Mouse (Mus musculus): ENCODE measurements at regions not wholly inside any gene's neighbourhood (a gene's known extent, or its start where the extent isn't known, plus 50 kb on each side); places are given as distances from the start of the nearest gene placed in this dataset.

DNA sequence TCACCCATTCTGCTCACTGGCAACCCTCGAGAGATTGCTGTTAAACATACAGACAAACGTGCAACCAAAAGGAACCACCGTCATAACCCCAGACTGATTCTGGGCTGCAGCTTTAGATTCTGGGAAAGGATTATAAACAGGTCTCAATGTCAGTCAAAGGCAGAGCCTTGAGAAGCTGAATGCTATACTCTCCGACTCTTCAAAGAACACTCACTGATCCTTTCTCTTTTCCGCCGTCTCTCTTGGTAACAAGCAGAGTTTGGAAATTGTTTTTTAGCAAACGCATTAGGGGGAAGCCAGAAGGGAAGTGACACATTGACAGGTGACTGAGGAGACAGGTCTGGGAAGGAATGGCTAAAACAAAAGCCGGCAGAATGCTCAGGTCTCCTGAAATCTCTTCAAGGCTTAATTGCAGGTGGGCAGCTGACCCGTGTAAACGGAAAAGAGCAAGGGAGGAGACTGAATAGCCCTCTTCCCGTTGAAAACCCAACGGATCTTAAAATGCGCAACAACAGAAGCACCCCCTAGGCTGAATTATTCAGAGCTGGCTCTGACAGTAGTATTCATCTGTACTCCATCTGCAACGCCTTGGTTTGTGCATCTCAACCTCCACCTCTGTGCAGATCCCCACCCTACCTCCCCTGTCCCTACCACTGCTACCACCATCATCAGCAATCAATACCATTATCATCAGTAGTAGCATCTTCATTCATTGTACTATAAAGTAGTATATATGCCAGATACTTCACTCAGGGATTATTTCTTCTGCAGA, 219.6 kb downstream of the Tmem38b start:
- TF ChIP-seq CTCF (IDR thresholded peaks at IDR 0.05; ENCODE audit: borderline replicate concordance, extremely low read depth, insufficient read depth, insufficient read length) (no peak), POLR2A (IDR thresholded peaks at IDR 0.05; ENCODE audit: borderline replicate concordance, extremely low read depth, insufficient read depth, insufficient read length, poor library complexity, severe bottlenecking) (no peak)
- peak; percentile 60 for DNase-seq (ENCODE audit: low read depth)

DNA sequence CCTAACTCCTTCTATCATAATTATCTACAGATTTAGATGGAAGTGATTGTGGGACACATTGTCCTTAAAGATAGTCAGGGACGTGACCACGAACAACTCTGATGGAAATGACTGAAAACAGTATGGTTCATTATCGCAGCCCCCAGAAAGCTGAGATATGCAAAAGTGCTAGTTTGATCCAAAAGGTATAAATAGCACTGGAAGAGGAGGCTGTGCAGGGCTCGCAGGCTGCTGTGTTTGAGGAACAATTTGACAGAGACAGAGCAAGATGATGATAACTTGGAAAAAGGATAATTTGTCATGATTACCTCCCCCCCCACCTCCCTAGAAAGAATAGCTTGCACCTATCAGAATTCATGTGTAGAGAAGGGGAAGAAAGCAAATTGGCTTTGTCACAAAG, 238.5 kb downstream of the Tmem38b start:
- TF ChIP-seq CTCF (IDR thresholded peaks at IDR 0.05; ENCODE audit: borderline replicate concordance, extremely low read depth, insufficient read depth, insufficient read length) (no peak), POLR2A (IDR thresholded peaks at IDR 0.05; ENCODE audit: borderline replicate concordance, extremely low read depth, insufficient read depth, insufficient read length, poor library complexity, severe bottlenecking) (no peak)
- DNase-seq (ENCODE audit: low read depth), result no peak

DNA sequence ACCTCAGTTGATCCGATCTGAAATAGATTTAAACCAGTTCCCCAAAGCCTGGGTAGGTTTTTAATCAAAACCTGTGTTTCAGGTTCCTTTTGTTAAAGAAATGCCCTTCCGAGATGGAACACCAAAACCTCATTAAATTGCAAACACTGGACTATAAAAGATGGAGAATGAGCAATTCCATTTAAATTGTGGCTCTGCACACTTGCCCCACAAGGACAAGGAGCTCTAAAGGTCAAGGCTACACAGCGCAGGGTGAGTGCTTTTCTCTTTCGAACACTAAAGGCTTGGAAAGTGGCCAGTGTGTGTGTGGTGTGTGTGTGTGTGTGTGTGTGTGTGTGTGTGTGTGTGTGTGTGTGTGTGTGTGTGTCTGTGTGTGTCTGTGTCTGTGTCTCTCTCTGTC, 246.1 kb downstream of the Tmem38b start:
- TF ChIP-seq CTCF (IDR thresholded peaks at IDR 0.05; ENCODE audit: borderline replicate concordance, extremely low read depth, insufficient read depth, insufficient read length), result no peak
- no peak for TF ChIP-seq POLR2A (IDR thresholded peaks at IDR 0.05; ENCODE audit: borderline replicate concordance, extremely low read depth, insufficient read depth, insufficient read length, poor library complexity, severe bottlenecking)

DNA sequence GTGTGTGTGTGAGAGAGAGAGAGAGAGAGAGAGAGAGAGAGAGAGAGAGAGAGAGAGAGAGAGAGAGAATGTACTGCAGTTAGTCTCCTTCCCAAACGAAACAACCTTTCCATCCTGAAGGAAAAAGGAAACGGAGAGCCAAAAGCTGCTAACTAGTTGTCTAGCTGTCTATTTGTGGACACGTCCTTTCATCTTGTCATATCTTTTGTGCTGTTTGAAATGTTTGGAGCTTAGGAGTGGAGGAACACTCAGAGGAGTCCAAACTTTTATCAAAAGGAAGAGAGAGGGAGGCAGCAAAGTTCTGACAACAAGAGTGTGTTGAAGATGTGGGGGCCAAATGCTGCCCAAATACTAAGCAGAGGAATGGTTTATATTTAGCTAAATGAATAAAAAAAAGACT, 246.6 kb downstream of the Tmem38b start:
- peak; percentile 55 for DNase-seq (ENCODE audit: low read depth)
- no peak for TF ChIP-seq CTCF (IDR thresholded peaks at IDR 0.05; ENCODE audit: borderline replicate concordance, extremely low read depth, insufficient read depth, insufficient read length)
- no peak for TF ChIP-seq POLR2A (IDR thresholded peaks at IDR 0.05; ENCODE audit: borderline replicate concordance, extremely low read depth, insufficient read depth, insufficient read length, poor library complexity, severe bottlenecking)

More for the DNA sequence above, 246.1 kb downstream of the Tmem38b start:
- DNase-seq (ENCODE audit: low read depth), result peak; percentile 66

DNA sequence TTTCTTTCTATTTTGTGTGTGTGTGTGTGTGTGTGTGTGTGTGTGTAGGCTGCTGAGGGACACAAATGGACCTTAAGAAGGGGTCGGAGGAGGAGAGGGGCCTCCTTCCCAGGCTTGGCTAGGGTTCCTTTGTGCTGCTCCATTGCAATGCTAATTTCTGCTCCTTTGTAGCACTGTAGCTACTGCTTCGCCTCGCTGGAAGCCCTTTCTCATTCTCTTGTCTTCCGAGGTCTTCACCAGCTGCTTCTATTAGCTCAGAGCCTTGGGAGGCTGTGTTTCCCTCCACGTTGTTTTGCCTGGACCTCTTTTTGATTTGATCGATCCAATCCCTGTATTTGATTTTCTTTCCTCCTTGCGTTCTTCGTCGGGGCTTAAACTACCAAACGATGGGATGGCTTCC, 247.1 kb downstream of the Tmem38b start:
- TF ChIP-seq CTCF (IDR thresholded peaks at IDR 0.05; ENCODE audit: borderline replicate concordance, extremely low read depth, insufficient read depth, insufficient read length) (no peak), POLR2A (IDR thresholded peaks at IDR 0.05; ENCODE audit: borderline replicate concordance, extremely low read depth, insufficient read depth, insufficient read length, poor library complexity, severe bottlenecking) (peak; percentile 17; the same call in 1 of the 2 replicates)
- peak; percentile 90 for DNase-seq (ENCODE audit: low read depth)

DNA sequence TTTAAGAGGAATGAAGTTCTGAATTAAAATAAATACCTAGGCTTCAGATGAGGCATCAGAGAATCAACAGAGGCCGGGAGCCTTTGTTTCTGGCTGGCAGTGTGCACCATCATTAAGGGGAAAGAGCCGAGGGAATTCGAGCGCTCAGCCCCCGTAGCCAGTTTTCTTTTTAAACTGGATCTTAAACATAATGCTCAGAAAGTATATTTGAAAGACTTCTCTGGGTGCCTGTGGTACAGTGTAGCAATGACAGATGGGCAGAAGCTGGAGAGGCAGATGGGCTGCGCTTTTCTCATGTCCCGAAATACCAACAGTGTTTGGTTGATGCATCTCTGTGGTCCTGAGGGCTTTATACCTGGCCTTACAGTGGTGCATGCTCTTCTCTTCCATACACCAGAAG, 247.6 kb downstream of the Tmem38b start:
- DNase-seq (ENCODE audit: low read depth), result peak; percentile 62
- TF ChIP-seq POLR2A (IDR thresholded peaks at IDR 0.05; ENCODE audit: borderline replicate concordance, extremely low read depth, insufficient read depth, insufficient read length, poor library complexity, severe bottlenecking) (no peak), CTCF (IDR thresholded peaks at IDR 0.05; ENCODE audit: borderline replicate concordance, extremely low read depth, insufficient read depth, insufficient read length) (no peak)

DNA sequence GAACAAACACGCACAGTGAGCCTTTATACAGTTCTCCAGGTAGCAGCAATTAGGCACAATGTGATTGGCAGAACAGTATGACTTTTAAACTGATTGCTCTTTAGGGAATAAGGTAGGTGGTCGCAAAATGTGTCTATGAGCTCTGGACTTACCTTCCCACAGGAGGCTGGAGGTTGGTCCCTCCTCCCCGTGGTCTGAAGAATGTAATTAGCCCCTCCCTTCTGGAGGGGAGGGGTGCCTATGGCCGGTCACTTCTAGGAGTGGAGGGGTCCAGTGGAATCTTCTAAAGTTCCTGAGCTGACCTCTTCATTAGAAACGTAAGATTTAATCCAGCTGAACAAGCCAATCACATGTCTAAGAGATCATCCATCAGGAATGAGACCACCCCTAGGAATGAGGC, 248.4 kb downstream of the Tmem38b start:
- TF ChIP-seq POLR2A (IDR thresholded peaks at IDR 0.05; ENCODE audit: borderline replicate concordance, extremely low read depth, insufficient read depth, insufficient read length, poor library complexity, severe bottlenecking) (no peak), CTCF (IDR thresholded peaks at IDR 0.05; ENCODE audit: borderline replicate concordance, extremely low read depth, insufficient read depth, insufficient read length) (no peak)
- no peak for DNase-seq (ENCODE audit: low read depth)

DNA sequence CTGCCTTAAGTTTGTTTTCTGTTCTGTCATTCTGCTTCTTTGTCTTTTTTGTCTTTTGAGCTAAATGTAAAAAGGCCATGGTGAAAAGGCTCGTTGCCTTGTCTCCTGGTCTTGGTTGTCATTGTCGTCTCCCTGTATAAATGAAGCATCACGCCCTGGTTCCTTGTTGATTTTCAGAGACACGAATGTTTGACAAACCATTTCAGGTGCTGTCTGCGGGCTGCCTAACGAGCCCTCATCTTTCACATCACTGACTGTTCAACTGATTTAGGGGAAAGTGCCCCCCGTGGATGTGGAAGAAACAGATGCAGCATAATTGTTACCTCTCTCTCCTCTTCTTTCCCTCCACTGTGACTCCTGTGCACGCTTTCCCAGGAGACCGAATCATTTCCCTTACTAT, 254.7 kb downstream of the Tmem38b start:
- TF ChIP-seq CTCF (IDR thresholded peaks at IDR 0.05; ENCODE audit: borderline replicate concordance, extremely low read depth, insufficient read depth, insufficient read length) (no peak), POLR2A (IDR thresholded peaks at IDR 0.05; ENCODE audit: borderline replicate concordance, extremely low read depth, insufficient read depth, insufficient read length, poor library complexity, severe bottlenecking) (no peak)
- peak; percentile 38 for DNase-seq (ENCODE audit: low read depth)

DNA sequence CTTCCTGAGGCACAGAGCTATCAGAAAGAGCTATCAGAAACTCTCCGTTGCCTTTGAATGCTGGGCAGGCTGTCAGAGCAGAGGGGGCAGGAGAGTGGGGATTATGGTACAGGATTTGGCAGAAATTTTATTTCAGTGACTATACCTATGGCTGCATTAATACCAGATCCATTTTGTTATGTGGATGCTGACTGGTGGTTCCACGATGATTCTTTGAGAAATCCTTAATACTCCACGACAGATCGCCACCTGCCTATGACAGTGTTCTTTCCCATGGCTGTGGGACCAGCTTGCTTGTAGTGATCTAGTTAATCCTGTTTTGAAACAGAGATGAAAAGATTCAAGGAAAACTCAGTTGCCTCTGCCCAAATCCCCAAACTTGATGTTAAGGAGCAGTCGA, 255.6 kb downstream of the Tmem38b start:
- no peak for DNase-seq (ENCODE audit: low read depth)
- no peak for TF ChIP-seq CTCF (IDR thresholded peaks at IDR 0.05; ENCODE audit: borderline replicate concordance, extremely low read depth, insufficient read depth, insufficient read length)
- TF ChIP-seq POLR2A (IDR thresholded peaks at IDR 0.05; ENCODE audit: borderline replicate concordance, extremely low read depth, insufficient read depth, insufficient read length, poor library complexity, severe bottlenecking), result no peak

DNA sequence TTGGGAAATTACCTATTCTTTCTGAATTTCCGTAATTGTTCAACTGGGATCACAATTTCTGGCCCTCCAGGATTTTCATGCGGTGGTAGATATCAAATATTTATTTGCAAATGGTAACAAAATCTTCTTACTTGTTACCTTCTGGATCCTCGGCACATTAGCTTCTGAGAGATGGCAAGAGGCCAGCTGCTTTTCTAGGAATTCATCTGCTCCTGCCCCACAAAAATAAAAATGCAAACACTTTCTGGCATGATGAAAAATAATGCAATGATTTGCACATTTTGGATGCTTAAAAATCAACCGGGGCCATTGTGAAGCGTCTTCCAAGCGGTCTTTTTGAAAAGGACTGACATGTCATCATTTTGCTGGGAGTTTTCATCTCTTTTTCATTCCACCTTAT, 258.9 kb downstream of the Tmem38b start:
- no peak for TF ChIP-seq POLR2A (IDR thresholded peaks at IDR 0.05; ENCODE audit: borderline replicate concordance, extremely low read depth, insufficient read depth, insufficient read length, poor library complexity, severe bottlenecking)
- no peak for TF ChIP-seq CTCF (IDR thresholded peaks at IDR 0.05; ENCODE audit: borderline replicate concordance, extremely low read depth, insufficient read depth, insufficient read length)
- peak; percentile 45 for DNase-seq (ENCODE audit: low read depth)

DNA sequence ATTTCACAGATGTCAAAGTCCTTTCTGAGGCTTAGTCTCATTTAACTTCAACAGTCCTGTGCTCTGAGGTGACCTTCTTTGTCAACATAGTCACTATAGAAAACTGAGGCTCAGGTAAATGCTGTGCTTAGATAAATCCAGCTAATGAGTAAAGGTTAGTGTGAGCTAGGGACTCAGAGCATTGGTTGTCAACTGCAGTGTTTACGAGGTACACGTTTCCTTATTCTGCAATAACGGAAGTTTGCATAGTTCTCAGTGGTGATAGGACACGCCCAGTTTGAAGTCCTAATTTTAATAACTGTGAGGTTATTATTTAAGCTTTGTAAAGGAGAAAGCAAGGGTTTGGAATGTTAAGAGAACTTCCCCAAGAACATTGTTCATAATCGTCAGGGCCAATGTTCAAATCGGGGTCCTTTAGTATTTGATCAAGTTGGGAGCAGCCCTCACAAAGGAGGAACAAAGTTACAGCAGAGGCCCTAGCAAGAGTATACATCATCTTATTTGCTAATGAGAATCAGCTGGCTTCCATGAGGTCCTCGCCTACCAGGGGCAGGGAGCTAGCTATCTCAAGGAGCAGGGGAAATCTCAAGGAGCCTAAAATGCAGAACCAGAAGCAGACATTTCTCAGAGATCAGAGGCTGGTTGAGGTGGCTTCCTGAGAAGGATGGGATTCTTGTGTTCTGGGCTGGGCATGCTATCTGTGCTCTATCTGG, 268.6 kb downstream of the Tmem38b start:
- no peak for DNase-seq (ENCODE audit: low read depth)
- TF ChIP-seq CTCF (IDR thresholded peaks at IDR 0.05; ENCODE audit: borderline replicate concordance, extremely low read depth, insufficient read depth, insufficient read length), result no peak
- TF ChIP-seq POLR2A (IDR thresholded peaks at IDR 0.05; ENCODE audit: borderline replicate concordance, extremely low read depth, insufficient read depth, insufficient read length, poor library complexity, severe bottlenecking), result no peak

Measured in brain, embryonic 14.5 days (tissue).